Mouse (Mus musculus): Measurements from ENCODE around the gene Prkaa2. TPM values are rescaled to one million over a fixed set of nuclear protein-coding genes. Genes with fewer than 3 reads are reported as not detected.
"Not testable (repeated sequence)": the region's sequence is repeated elsewhere in the genome, so short reads cannot be mapped to it uniquely, and the experiment has no call there.

Gene Prkaa2
- total RNA-seq, 2 experiments from 2014 or later, result 16.6 to 18.0 TPM

GRCm38 (mm10) chr4:105034259-105034658 is 75.4 kb downstream of the Prkaa2 start:
- no peak overlapping the region for H3K4me3 ChIP-seq
- TF ChIP-seq CTCF (conservative IDR thresholded peaks at IDR 0.05), result peak; percentile 82
- no peak overlapping the region for H3K27ac ChIP-seq
- DNase-seq (ENCODE audit: low spot score in 2 of 2), result no peak

GRCm38 (mm10) chr4:105033153-105033552 is 76.5 kb downstream of the Prkaa2 start:
- Histone ChIP-seq H3K27ac (no peak overlapping the region), H3K4me3 (no peak overlapping the region)
- peak; percentile 62 for TF ChIP-seq CTCF (conservative IDR thresholded peaks at IDR 0.05)
- DNase-seq (ENCODE audit: low spot score in 2 of 2), result no peak

- Histone ChIP-seq H3K27ac (no peak overlapping the region), H3K4me3 (no peak overlapping the region)
- DNase-seq (ENCODE audit: low spot score in 2 of 2), result no peak
- no peak for TF ChIP-seq CTCF (conservative IDR thresholded peaks at IDR 0.05)
These were observed 78.6 kb downstream of the Prkaa2 start for GRCm38 (mm10) chr4:105031104-105031503.

GRCm38 (mm10) chr4:105027278-105027677 is 82.4 kb downstream of the Prkaa2 start:
- TF ChIP-seq CTCF (conservative IDR thresholded peaks at IDR 0.05), result no peak
- no peak overlapping the region for H3K4me3 ChIP-seq
- DNase-seq (ENCODE audit: low spot score in 2 of 2), result no peak
- H3K27ac ChIP-seq, result no peak overlapping the region

GRCm38 (mm10) chr4:105016006-105016613 is 93.6 kb downstream of the Prkaa2 start:
- H3K4me3 ChIP-seq, result no peak overlapping the region
- DNase-seq (ENCODE audit: low spot score in 2 of 2), result no peak
- H3K27ac ChIP-seq, result no peak overlapping the region
- no peak for TF ChIP-seq CTCF (conservative IDR thresholded peaks at IDR 0.05)

- no peak overlapping the region for H3K27ac ChIP-seq
- TF ChIP-seq CTCF (conservative IDR thresholded peaks at IDR 0.05), result no peak
- no peak overlapping the region for H3K4me3 ChIP-seq
- no peak for DNase-seq (ENCODE audit: low spot score in 2 of 2)
These were observed 94.2 kb downstream of the Prkaa2 start for GRCm38 (mm10) chr4:105015496-105015895.

GRCm38 (mm10) chr4:105013718-105014117 is 96.0 kb downstream of the Prkaa2 start:
- Histone ChIP-seq H3K4me3 (no peak overlapping the region), H3K27ac (0 out of 2 replicates have a peak overlapping the region, but pooled peaks have one; percentile 25)

GRCm38 (mm10) chr4:105007360-105008018 is 102.2 kb downstream of the Prkaa2 start:
- TF ChIP-seq CTCF (conservative IDR thresholded peaks at IDR 0.05), result no peak
- Histone ChIP-seq H3K4me3 (no peak overlapping the region), H3K27ac (no peak overlapping the region)
- DNase-seq (ENCODE audit: low spot score in 2 of 2), result no peak

More at GRCm38 (mm10) chr4:105013718-105014117, 96.0 kb downstream of the Prkaa2 start:
- no peak for TF ChIP-seq CTCF (conservative IDR thresholded peaks at IDR 0.05)
- DNase-seq (ENCODE audit: low spot score in 2 of 2), result no peak

GRCm38 (mm10) chr4:105004649-105005048 is 105.0 kb downstream of the Prkaa2 start:
- H3K4me3 ChIP-seq; DNase-seq (ENCODE audit: low spot score in 2 of 2); H3K27ac ChIP-seq: not testable (repeated sequence)
- TF ChIP-seq CTCF (conservative IDR thresholded peaks at IDR 0.05), result peak; percentile 69

GRCm38 (mm10) chr4:105004135-105004534 is 105.6 kb downstream of the Prkaa2 start:
- no peak for TF ChIP-seq CTCF (conservative IDR thresholded peaks at IDR 0.05)

GRCm38 (mm10) chr4:105001736-105002135 is 108.0 kb downstream of the Prkaa2 start:
- Histone ChIP-seq H3K27ac (no peak overlapping the region), H3K4me3 (no peak overlapping the region)
- peak in 1 of 2 experiments; percentile 20 for DNase-seq (ENCODE audit: low spot score in 2 of 2)
- TF ChIP-seq CTCF (conservative IDR thresholded peaks at IDR 0.05), result no peak

More at GRCm38 (mm10) chr4:105004135-105004534, 105.6 kb downstream of the Prkaa2 start:
- no peak for DNase-seq (ENCODE audit: low spot score in 2 of 2)
- no peak overlapping the region for H3K27ac ChIP-seq
- no peak overlapping the region for H3K4me3 ChIP-seq

GRCm38 (mm10) chr4:104999702-105000101 is 110.0 kb downstream of the Prkaa2 start:
- H3K27ac ChIP-seq, result no peak overlapping the region
- no peak for TF ChIP-seq CTCF (conservative IDR thresholded peaks at IDR 0.05)
- H3K4me3 ChIP-seq, result no peak overlapping the region
- no peak for DNase-seq (ENCODE audit: low spot score in 2 of 2)

GRCm38 (mm10) chr4:104993140-104993874 is 116.4 kb downstream of the Prkaa2 start:
- no peak for DNase-seq (ENCODE audit: low spot score in 2 of 2)
- TF ChIP-seq CTCF (conservative IDR thresholded peaks at IDR 0.05), result no peak
- H3K27ac ChIP-seq, result no peak overlapping the region
- no peak overlapping the region for H3K4me3 ChIP-seq
